Mouse (Mus musculus): ENCODE results near the gene Gm5089. TPM values are rescaled to one million over a fixed set of nuclear protein-coding genes. Genes with fewer than 3 reads are reported as not detected.

Gene Gm5089
- polyA plus RNA-seq, 1 experiment, result not detected

- Histone ChIP-seq H3K4me3 (no peak overlapping the region), H3ac (ENCODE audit: control insufficient read depth, insufficient read length) (no peak overlapping the region), H3K36me3 (ENCODE audit: control insufficient read depth, insufficient read depth) (no peaks in the 10 kb centered on the region), H3K79me2 (ENCODE audit: control insufficient read depth, insufficient read depth) (no peaks in the 10 kb centered on the region), H3K4me2 (ENCODE audit: low read depth) (no peak overlapping the region), H3K27me3 (ENCODE audit: control insufficient read depth, insufficient read depth, insufficient read length) (no peaks in the 10 kb centered on the region)
- TF ChIP-seq USF1 (IDR thresholded peaks at IDR 0.05; ENCODE audit: low read depth) (no peak), REST (IDR thresholded peaks at IDR 0.05; ENCODE audit: insufficient read depth, insufficient read length) (no peak), MYOD1 (IDR thresholded peaks at IDR 0.05; ENCODE audit: control insufficient read depth in 1 of 3, insufficient read length in 2 of 3, low read depth in 2 of 3) (no peak)
These were observed 37.4 kb downstream of the Gm5089 start for GRCm38 (mm10) chr14:122413542-122413928.

GRCm38 (mm10) chr14:122412841-122413541, 37.9 kb downstream of the Gm5089 start:
- no peaks in the 10 kb centered on the region for H3K27me3 ChIP-seq (ENCODE audit: control insufficient read depth, insufficient read depth, insufficient read length)
- TF ChIP-seq POLR2AphosphoS2 (IDR thresholded peaks at IDR 0.05; ENCODE audit: insufficient read length, low read depth) (no peak), POLR2A (IDR thresholded peaks at IDR 0.05; ENCODE audit: insufficient read length, low read depth) (no peak), MYOD1 (IDR thresholded peaks at IDR 0.05; ENCODE audit: control insufficient read depth in 1 of 3, insufficient read length in 2 of 3, low read depth in 2 of 3) (no peak), USF1 (IDR thresholded peaks at IDR 0.05; ENCODE audit: low read depth) (no peak), MAX (IDR thresholded peaks at IDR 0.05; ENCODE audit: low read depth) (no peak), MYOG (IDR thresholded peaks at IDR 0.05; ENCODE audit: control insufficient read depth in 1 of 3, insufficient read depth in 1 of 3, insufficient read length in 2 of 3, low read depth in 2 of 3) (no peak), CEBPB (IDR thresholded peaks at IDR 0.05; ENCODE audit: insufficient read depth, poor library complexity, severe bottlenecking) (no peak)
- no peak overlapping the region for H3K4me2 ChIP-seq (ENCODE audit: low read depth)
- H3ac ChIP-seq (ENCODE audit: control insufficient read depth, insufficient read length), result no peak overlapping the region
- no peaks in the 10 kb centered on the region for H3K36me3 ChIP-seq (ENCODE audit: control insufficient read depth, insufficient read depth)
- H3K79me2 ChIP-seq (ENCODE audit: control insufficient read depth, insufficient read depth), result no peaks in the 10 kb centered on the region
- no peak overlapping the region for H3K4me3 ChIP-seq

- Histone ChIP-seq H3ac (ENCODE audit: control insufficient read depth, insufficient read length) (no peak overlapping the region), H3K79me2 (ENCODE audit: control insufficient read depth, insufficient read depth) (no peaks in the 10 kb centered on the region), H3K36me3 (ENCODE audit: control insufficient read depth, insufficient read depth) (no peaks in the 10 kb centered on the region), H3K4me3 (no peak overlapping the region), H3K4me2 (ENCODE audit: low read depth) (no peak overlapping the region), H3K27me3 (ENCODE audit: control insufficient read depth, insufficient read depth, insufficient read length) (peaks cover 10% of the 10 kb centered on the region)
- no peak for TF ChIP-seq TCF12 (IDR thresholded peaks at IDR 0.05; ENCODE audit: insufficient read depth, poor library complexity, severe bottlenecking)
- no peak for TF ChIP-seq MYOD1 (IDR thresholded peaks at IDR 0.05; ENCODE audit: control insufficient read depth in 1 of 3, insufficient read length in 2 of 3, low read depth in 2 of 3)
- TF ChIP-seq POLR2A (IDR thresholded peaks at IDR 0.05; ENCODE audit: insufficient read length, low read depth), result no peak
- no peak for TF ChIP-seq POLR2AphosphoS2 (IDR thresholded peaks at IDR 0.05; ENCODE audit: insufficient read length, low read depth)
- TF ChIP-seq USF1 (IDR thresholded peaks at IDR 0.05; ENCODE audit: low read depth), result no peak
- no peak for TF ChIP-seq E2F4 (IDR thresholded peaks at IDR 0.05; ENCODE audit: insufficient read depth)
- no peak for TF ChIP-seq CEBPB (IDR thresholded peaks at IDR 0.05; ENCODE audit: insufficient read depth, poor library complexity, severe bottlenecking)
- TF ChIP-seq MAX (IDR thresholded peaks at IDR 0.05; ENCODE audit: low read depth), result no peak
- no peak for TF ChIP-seq SRF (IDR thresholded peaks at IDR 0.05; ENCODE audit: control insufficient read depth, insufficient read length, low read depth)
- no peak for TF ChIP-seq MYOG (IDR thresholded peaks at IDR 0.05; ENCODE audit: control insufficient read depth in 1 of 3, insufficient read depth in 1 of 3, insufficient read length in 2 of 3, low read depth in 2 of 3)
- no peak for TF ChIP-seq REST (IDR thresholded peaks at IDR 0.05; ENCODE audit: insufficient read depth, insufficient read length)
- no peak for TF ChIP-seq TCF3 (IDR thresholded peaks at IDR 0.05; ENCODE audit: insufficient read length, low read depth)
These were observed 44.2 kb downstream of the Gm5089 start for GRCm38 (mm10) chr14:122406541-122407219.

- no peak overlapping the region for H3ac ChIP-seq (ENCODE audit: control insufficient read depth, insufficient read length)
- no peaks in the 10 kb centered on the region for H3K79me2 ChIP-seq (ENCODE audit: control insufficient read depth, insufficient read depth)
- no peak overlapping the region for H3K4me2 ChIP-seq (ENCODE audit: low read depth)
- no peaks in the 10 kb centered on the region for H3K36me3 ChIP-seq (ENCODE audit: control insufficient read depth, insufficient read depth)
- H3K27me3 ChIP-seq (ENCODE audit: control insufficient read depth, insufficient read depth, insufficient read length), result peaks cover 10% of the 10 kb centered on the region
- H3K4me3 ChIP-seq, result no peak overlapping the region
- TF ChIP-seq USF1 (IDR thresholded peaks at IDR 0.05; ENCODE audit: low read depth), result no peak
- TF ChIP-seq TCF12 (IDR thresholded peaks at IDR 0.05; ENCODE audit: insufficient read depth, poor library complexity, severe bottlenecking), result no peak
- no peak for TF ChIP-seq MYOD1 (IDR thresholded peaks at IDR 0.05; ENCODE audit: control insufficient read depth in 1 of 3, insufficient read length in 2 of 3, low read depth in 2 of 3)
- TF ChIP-seq POLR2AphosphoS2 (IDR thresholded peaks at IDR 0.05; ENCODE audit: insufficient read length, low read depth), result no peak
- no peak for TF ChIP-seq TCF3 (IDR thresholded peaks at IDR 0.05; ENCODE audit: insufficient read length, low read depth)
- TF ChIP-seq POLR2A (IDR thresholded peaks at IDR 0.05; ENCODE audit: insufficient read length, low read depth), result no peak
- TF ChIP-seq E2F4 (IDR thresholded peaks at IDR 0.05; ENCODE audit: insufficient read depth), result no peak
- TF ChIP-seq SRF (IDR thresholded peaks at IDR 0.05; ENCODE audit: control insufficient read depth, insufficient read length, low read depth), result no peak
- no peak for TF ChIP-seq CEBPB (IDR thresholded peaks at IDR 0.05; ENCODE audit: insufficient read depth, poor library complexity, severe bottlenecking)
- TF ChIP-seq REST (IDR thresholded peaks at IDR 0.05; ENCODE audit: insufficient read depth, insufficient read length), result no peak
- TF ChIP-seq MYOG (IDR thresholded peaks at IDR 0.05; ENCODE audit: control insufficient read depth in 1 of 3, insufficient read depth in 1 of 3, insufficient read length in 2 of 3, low read depth in 2 of 3), result no peak
- TF ChIP-seq MAX (IDR thresholded peaks at IDR 0.05; ENCODE audit: low read depth), result no peak
These were observed 44.9 kb downstream of the Gm5089 start for GRCm38 (mm10) chr14:122405897-122406540.
